Mouse (Mus musculus): ENCODE measurements around the gene Rfx5. TPM values are rescaled to one million over a fixed set of nuclear protein-coding genes. Genes with fewer than 3 reads are reported as not detected.
"Not testable (repeated sequence)": the region's sequence is repeated elsewhere in the genome, so short reads cannot be mapped to it uniquely, and the experiment has no call there.

Rfx5 gene
- 10.2 and 12.5 TPM in 2 replicates for polyA plus RNA-seq (2014; fragmentation: Nextera tagmentation; extraction: Ambion mirVana)

DNA sequence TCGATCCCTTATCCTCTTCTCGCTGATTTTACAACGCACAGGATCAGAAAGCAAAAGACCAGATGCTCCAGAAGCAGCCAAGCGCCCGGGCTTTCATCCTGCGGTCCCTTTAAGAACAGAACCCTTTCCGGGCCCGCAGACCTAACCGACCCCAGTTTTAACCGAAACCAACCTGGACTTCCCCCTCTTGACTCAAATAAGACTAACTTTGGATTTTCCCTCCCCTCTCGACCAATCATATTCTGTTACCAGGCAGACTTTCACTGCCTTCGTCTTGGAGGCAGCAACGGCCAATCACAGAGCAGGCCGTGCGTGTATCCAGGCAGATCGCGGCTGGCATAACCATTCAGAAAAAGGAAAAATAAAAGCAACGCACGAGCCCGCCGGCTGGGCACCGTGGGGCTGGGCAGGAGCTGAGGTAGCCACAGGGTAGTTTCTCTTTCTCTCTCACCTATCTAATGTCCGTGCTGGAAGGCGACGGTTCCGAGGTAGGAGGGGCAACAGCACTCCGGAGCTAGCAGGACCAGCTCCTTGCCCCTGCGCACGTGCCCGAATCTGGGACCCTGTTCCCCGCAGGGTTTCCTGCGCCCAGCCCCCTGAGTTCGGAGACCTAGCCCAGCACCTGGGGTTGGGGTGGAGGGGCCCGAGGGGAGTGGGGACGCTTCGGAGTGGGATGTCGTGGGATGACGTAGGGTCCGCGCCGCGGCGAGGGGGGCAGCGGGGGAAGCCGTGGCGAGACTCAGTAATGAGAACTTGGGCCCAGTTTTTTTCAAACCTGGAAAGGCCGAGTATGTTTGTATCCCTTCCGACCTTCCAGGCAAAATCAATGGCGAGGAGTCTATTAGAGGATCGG is at the start of gene Rfx5:
Gene Rfx5, plus strand, starts transcription at position 312 of the 853 bp plus-strand sequence.
- H3K4me1 ChIP-seq (ENCODE audit: control insufficient read depth, insufficient read depth, low read length): peaks cover 12% of the 10 kb centered on the region
- H3K36me3 ChIP-seq (ENCODE audit: control insufficient read depth, insufficient read depth, low read length): peaks cover 36% of the 10 kb centered on the region
- ATAC-seq (ENCODE audit: low read depth) (peak; percentile 98), DNase-seq (ENCODE audit: low spot score) (peak; percentile 99)
- no peaks in the 10 kb centered on the region for H3K27me3 ChIP-seq (replicated peaks; ENCODE audit: control insufficient read depth, insufficient read depth, low read length)
- H3K27ac ChIP-seq (replicated peaks; ENCODE audit: low read depth, low read length): peak within 1 kb of the TSS; percentile 95
- peak within 1 kb of the TSS; percentile 63 for H3K4me2 ChIP-seq (ENCODE audit: low read depth, low read length)
- H3K9me3 ChIP-seq (ENCODE audit: control insufficient read depth, low read length): no peaks in the 10 kb centered on the region
- H3K4me3 ChIP-seq (ENCODE audit: low read depth, low read length): peak within 1 kb of the TSS; percentile 54
- H3K9ac ChIP-seq (ENCODE audit: low read depth, low read length): peak within 1 kb of the TSS; percentile 87
- WGBS: under 1% methylated on average over 43 of the region's 50 CpGs

DNA sequence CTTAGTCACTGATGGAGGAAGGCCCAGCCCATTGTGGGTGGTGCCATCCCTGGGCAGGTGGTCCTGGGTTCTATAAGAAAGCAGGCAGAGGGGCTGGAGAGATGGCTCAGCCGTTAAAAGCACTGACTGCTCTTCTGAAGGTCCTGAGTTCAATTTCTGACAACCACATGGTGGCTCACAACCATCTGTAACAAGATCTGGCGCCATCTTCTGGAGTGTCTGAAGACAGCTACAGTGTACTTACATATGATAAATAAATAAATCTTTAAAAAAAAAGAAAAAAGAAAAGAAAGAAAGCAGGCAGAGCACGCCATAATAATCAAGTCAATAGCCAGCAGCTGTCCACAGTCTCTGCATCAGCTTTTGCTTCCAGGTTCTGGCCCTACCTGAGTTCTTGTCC is 49.1 kb upstream of the Rfx5 start:
- not testable (repeated sequence) for H3K4me1 ChIP-seq (ENCODE audit: control insufficient read depth, insufficient read depth, low read length); H3K27ac ChIP-seq (replicated peaks; ENCODE audit: low read depth, low read length); H3K4me2 ChIP-seq (ENCODE audit: low read depth, low read length); ATAC-seq (ENCODE audit: low read depth); H3K27me3 ChIP-seq (replicated peaks; ENCODE audit: control insufficient read depth, insufficient read depth, low read length); H3K9me3 ChIP-seq (ENCODE audit: control insufficient read depth, low read length); H3K4me3 ChIP-seq (ENCODE audit: low read depth, low read length); H3K36me3 ChIP-seq (ENCODE audit: control insufficient read depth, insufficient read depth, low read length); H3K9ac ChIP-seq (ENCODE audit: low read depth, low read length); DNase-seq (ENCODE audit: low spot score)
- 48% methylated on average over 3 of the region's 3 CpGs for WGBS

DNA sequence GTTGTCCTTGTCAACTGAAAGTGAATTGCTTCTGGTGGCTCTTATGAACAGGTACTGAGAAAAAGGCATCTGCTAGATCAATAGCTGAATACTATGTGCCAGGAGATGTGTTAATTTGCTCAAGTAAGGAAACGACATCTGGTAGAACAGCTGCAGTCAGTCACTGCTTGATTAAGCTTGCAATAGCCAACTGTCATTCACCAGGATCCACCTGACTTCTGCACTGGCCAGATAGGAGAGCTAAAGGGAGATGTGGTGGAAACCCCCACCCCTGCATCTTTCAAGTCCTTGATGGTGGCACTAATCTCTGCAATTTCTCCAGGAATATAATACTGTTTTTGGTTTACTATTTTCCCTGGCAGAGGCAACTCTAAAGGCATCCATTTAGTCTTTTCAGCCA is 47.4 kb upstream of the Rfx5 start:
- WGBS: 58% methylated on average over 1 of the region's 1 CpGs
- Histone ChIP-seq H3K36me3 (ENCODE audit: control insufficient read depth, insufficient read depth, low read length) (no peaks in the 10 kb centered on the region), H3K9me3 (ENCODE audit: control insufficient read depth, low read length) (no peaks in the 10 kb centered on the region), H3K27ac (replicated peaks; ENCODE audit: low read depth, low read length) (no peak overlapping the region), H3K4me1 (ENCODE audit: control insufficient read depth, insufficient read depth, low read length) (no peaks in the 10 kb centered on the region), H3K9ac (ENCODE audit: low read depth, low read length) (no peak overlapping the region), H3K4me3 (ENCODE audit: low read depth, low read length) (no peak overlapping the region), H3K4me2 (ENCODE audit: low read depth, low read length) (no peak overlapping the region), H3K27me3 (replicated peaks; ENCODE audit: control insufficient read depth, insufficient read depth, low read length) (no peaks in the 10 kb centered on the region)
- DNase-seq (ENCODE audit: low spot score) (no peak), ATAC-seq (ENCODE audit: low read depth) (no peak)

DNA sequence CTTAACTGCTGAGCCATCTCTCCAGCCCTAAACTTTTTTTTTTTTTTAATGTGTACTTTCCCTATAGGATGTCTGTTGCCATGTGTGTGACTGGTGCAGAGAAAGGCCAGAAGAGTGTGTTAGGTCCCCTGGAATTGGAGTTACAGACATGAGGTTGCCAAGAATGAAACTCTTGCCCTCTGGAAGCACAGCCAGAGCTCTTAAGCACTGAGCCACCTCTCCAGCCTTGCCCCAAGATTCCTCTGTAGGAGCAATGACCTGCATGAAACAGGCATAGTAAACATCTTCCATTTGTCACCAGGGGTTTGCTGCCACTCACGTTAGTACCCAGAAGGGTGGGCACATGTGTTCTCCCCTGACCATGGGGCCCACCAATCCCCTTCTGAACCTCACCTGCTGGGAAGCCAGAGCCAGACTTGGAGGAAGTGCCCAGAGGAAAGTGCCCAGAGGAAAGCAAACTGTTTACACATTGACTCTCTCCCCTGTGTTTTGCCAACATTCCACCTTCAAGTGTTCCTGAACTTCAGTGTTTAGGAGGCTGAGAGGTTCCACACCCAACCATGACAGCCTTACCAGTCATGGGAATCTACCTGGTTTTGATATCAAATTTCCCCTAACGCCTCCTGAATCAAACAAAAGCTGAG is 42.7 kb upstream of the Rfx5 start:
- Histone ChIP-seq H3K27me3 (replicated peaks; ENCODE audit: control insufficient read depth, insufficient read depth, low read length) (no peaks in the 10 kb centered on the region), H3K9me3 (ENCODE audit: control insufficient read depth, low read length) (no peaks in the 10 kb centered on the region), H3K4me1 (ENCODE audit: control insufficient read depth, insufficient read depth, low read length) (no peaks in the 10 kb centered on the region), H3K9ac (ENCODE audit: low read depth, low read length) (no peak overlapping the region), H3K27ac (replicated peaks; ENCODE audit: low read depth, low read length) (no peak overlapping the region), H3K4me2 (ENCODE audit: low read depth, low read length) (no peak overlapping the region), H3K36me3 (ENCODE audit: control insufficient read depth, insufficient read depth, low read length) (no peaks in the 10 kb centered on the region), H3K4me3 (ENCODE audit: low read depth, low read length) (no peak overlapping the region)
- ATAC-seq (ENCODE audit: low read depth): no peak
- no peak for DNase-seq (ENCODE audit: low spot score)
- 66% methylated on average over 2 of the region's 2 CpGs for WGBS

DNA sequence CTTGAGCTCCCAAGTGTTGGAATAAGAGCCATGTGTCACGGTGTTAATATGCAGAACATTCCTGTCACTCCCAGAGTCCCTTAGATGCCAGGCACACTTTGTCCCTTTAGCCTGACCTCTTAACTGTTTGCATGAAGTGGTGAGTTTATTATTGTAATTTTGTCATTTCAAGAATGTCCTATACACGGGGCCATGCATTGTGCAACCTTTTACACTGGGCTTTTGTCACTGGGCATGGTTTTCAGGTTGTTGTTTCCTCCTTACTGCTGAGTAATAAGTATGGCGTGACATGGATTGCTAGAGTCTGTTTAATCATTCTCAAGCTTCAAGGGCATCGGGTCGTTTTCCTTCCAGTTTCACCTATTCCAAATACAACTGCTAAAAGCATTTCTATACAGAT is 40.1 kb upstream of the Rfx5 start:
- no peak overlapping the region for H3K27ac ChIP-seq (replicated peaks; ENCODE audit: low read depth, low read length)
- no peaks in the 10 kb centered on the region for H3K4me1 ChIP-seq (ENCODE audit: control insufficient read depth, insufficient read depth, low read length)
- H3K36me3 ChIP-seq (ENCODE audit: control insufficient read depth, insufficient read depth, low read length): no peaks in the 10 kb centered on the region
- no peak for DNase-seq (ENCODE audit: low spot score)
- WGBS: 56% methylated on average over 5 of the region's 5 CpGs
- no peak overlapping the region for H3K9ac ChIP-seq (ENCODE audit: low read depth, low read length)
- no peak for ATAC-seq (ENCODE audit: low read depth)
- no peaks in the 10 kb centered on the region for H3K9me3 ChIP-seq (ENCODE audit: control insufficient read depth, low read length)
- no peak overlapping the region for H3K4me2 ChIP-seq (ENCODE audit: low read depth, low read length)
- no peaks in the 10 kb centered on the region for H3K27me3 ChIP-seq (replicated peaks; ENCODE audit: control insufficient read depth, insufficient read depth, low read length)
- no peak overlapping the region for H3K4me3 ChIP-seq (ENCODE audit: low read depth, low read length)

DNA sequence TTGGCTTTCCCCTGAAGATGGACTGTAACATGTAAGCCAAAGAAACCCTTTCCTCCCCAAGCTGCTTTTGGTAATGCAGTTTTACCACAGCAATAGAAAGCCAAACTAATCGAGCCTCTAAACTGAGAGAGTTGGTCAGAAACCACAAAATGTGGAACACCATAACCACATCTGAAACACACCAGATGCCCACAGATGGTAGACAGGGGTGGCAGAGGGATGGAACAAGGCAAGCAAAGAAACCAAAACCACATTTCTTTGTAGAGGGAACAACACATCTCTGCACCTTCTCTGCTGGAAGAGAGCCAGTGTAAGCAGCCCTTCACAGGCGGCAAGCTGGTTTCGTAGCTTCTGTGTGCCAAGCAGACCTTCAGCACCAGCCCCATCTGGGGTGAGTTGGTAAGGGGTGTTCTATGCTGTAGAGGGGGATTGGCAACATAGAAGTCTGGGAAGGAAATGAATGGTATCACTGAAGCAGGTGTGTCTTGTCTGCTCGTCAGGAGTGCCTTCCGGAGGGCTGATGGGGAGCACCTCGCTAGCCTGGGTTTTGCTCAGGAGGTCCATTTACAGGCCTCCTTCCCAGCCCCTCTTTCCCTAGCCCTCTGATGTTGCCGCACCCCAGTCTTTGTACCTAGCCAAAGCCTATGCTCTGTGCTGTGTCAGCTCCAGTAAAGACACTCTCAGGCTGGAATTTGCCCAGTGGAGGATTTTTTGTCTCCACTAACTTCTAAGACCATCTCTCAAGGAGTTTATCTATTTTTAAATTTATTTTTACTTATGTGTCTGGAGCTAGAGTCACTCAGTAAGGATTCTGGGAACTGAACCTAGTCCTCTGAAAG is 37.8 kb upstream of the Rfx5 start:
- H3K27ac ChIP-seq (replicated peaks; ENCODE audit: low read depth, low read length): no peak overlapping the region
- no peak overlapping the region for H3K4me2 ChIP-seq (ENCODE audit: low read depth, low read length)
- peak; percentile 49 for DNase-seq (ENCODE audit: low spot score)
- H3K9ac ChIP-seq (ENCODE audit: low read depth, low read length): no peak overlapping the region
- H3K36me3 ChIP-seq (ENCODE audit: control insufficient read depth, insufficient read depth, low read length): no peaks in the 10 kb centered on the region
- no peaks in the 10 kb centered on the region for H3K27me3 ChIP-seq (replicated peaks; ENCODE audit: control insufficient read depth, insufficient read depth, low read length)
- no peaks in the 10 kb centered on the region for H3K9me3 ChIP-seq (ENCODE audit: control insufficient read depth, low read length)
- no peak overlapping the region for H3K4me3 ChIP-seq (ENCODE audit: low read depth, low read length)
- ATAC-seq (ENCODE audit: low read depth): peak; percentile 17; the same call in 1 of the 2 replicates
- no peaks in the 10 kb centered on the region for H3K4me1 ChIP-seq (ENCODE audit: control insufficient read depth, insufficient read depth, low read length)
- 61% methylated on average over 7 of the region's 7 CpGs for WGBS

DNA sequence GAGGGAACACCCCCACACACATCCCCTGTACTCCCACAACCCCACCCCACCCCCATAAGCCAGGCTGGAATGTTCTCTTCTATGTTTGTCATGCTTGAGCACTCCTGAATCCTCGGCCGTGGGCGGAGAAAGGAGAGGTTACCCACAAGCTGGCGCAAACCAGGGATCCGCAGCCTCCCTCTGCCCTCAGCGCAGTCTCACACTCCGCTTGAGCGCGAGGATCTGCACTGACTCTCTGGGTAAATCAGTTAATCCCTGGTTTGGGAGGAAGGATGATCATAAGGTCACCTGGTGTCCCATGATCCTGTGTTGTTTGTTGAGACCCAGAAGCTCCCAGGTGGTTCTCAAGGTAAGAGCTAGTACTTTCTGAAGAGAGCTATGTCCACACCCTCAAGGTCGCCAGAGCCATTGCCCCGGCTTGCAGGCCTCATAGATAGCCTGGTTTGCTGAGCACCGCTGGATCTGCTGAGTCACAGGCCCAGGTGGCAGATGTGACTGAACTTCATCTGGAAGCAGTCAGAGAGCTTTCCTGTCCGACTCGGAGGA is 36.0 kb upstream of the Rfx5 start:
- no peaks in the 10 kb centered on the region for H3K36me3 ChIP-seq (ENCODE audit: control insufficient read depth, insufficient read depth, low read length)
- H3K27ac ChIP-seq (replicated peaks; ENCODE audit: low read depth, low read length): no peak overlapping the region
- ATAC-seq (ENCODE audit: low read depth): peak; percentile 83
- no peaks in the 10 kb centered on the region for H3K9me3 ChIP-seq (ENCODE audit: control insufficient read depth, low read length)
- WGBS: 59% methylated on average over 14 of the region's 14 CpGs
- no peak overlapping the region for H3K4me3 ChIP-seq (ENCODE audit: low read depth, low read length)
- peak overlapping the region; percentile 3; the same call in 1 of the 2 replicates for H3K9ac ChIP-seq (ENCODE audit: low read depth, low read length)
- no peak overlapping the region for H3K4me2 ChIP-seq (ENCODE audit: low read depth, low read length)
- H3K4me1 ChIP-seq (ENCODE audit: control insufficient read depth, insufficient read depth, low read length): no peaks in the 10 kb centered on the region
- peak; percentile 64 for DNase-seq (ENCODE audit: low spot score)
- no peaks in the 10 kb centered on the region for H3K27me3 ChIP-seq (replicated peaks; ENCODE audit: control insufficient read depth, insufficient read depth, low read length)

DNA sequence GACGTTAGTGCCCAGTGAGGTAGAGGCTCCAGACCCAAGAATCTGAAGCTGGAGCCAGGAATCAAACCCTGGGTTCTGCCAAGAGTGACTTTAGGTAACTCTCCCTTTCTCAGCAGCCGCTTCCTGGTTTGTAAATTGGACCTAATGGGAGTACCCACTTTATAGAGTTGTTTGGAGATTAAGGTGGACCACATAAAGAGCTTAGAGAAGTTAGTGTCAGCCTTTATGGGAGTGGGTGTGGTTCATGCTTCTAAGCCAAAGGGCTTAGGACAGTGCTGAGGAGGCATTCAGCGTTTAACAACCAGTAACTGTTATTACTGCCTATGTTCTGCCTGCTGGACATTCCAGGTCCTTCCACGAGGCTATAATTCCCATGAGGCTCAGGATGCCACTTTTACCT is 35.0 kb upstream of the Rfx5 start:
- H3K27ac ChIP-seq (replicated peaks; ENCODE audit: low read depth, low read length): no peak overlapping the region
- 70% methylated on average over 4 of the region's 4 CpGs for WGBS
- no peak for ATAC-seq (ENCODE audit: low read depth)

More for the DNA sequence above, 35.0 kb upstream of the Rfx5 start:
- Histone ChIP-seq H3K27me3 (replicated peaks; ENCODE audit: control insufficient read depth, insufficient read depth, low read length) (no peaks in the 10 kb centered on the region), H3K4me1 (ENCODE audit: control insufficient read depth, insufficient read depth, low read length) (no peaks in the 10 kb centered on the region), H3K4me2 (ENCODE audit: low read depth, low read length) (no peak overlapping the region), H3K9me3 (ENCODE audit: control insufficient read depth, low read length) (no peaks in the 10 kb centered on the region), H3K4me3 (ENCODE audit: low read depth, low read length) (no peak overlapping the region), H3K36me3 (ENCODE audit: control insufficient read depth, insufficient read depth, low read length) (no peaks in the 10 kb centered on the region), H3K9ac (ENCODE audit: low read depth, low read length) (no peak overlapping the region)
- DNase-seq (ENCODE audit: low spot score): no peak
